Mouse (Mus musculus) myocyte (in vitro differentiated cells): ENCODE data around the gene Cacng8. TPM values are rescaled to one million over a fixed set of nuclear protein-coding genes. Genes with fewer than 3 reads are reported as not detected.

ENCODE experiments used
- H3K27me3 ChIP-seq: one replicate; pipeline ENCODE4 v1.6.1; 2011; ENCODE audit not compliant: control insufficient read depth, insufficient read depth, insufficient read length
- H3K36me3 ChIP-seq: one replicate; pipeline ENCODE4 v1.6.1; 2011; ENCODE audit not compliant: control insufficient read depth, insufficient read depth
- H3K4me2 ChIP-seq: one replicate; pipeline ENCODE4 v1.6.1; 2011; ENCODE audit warnings: low read depth, control low read depth
- H3K4me3 ChIP-seq: one replicate; pipeline ENCODE4 v1.5.1; 2011; ENCODE audit warnings: mild to moderate bottlenecking, control low read depth, moderate library complexity
- H3K79me2 ChIP-seq: one replicate; pipeline ENCODE4 v1.6.1; 2011; ENCODE audit not compliant: control insufficient read depth, insufficient read depth
- H3ac ChIP-seq: one replicate; pipeline ENCODE4 v1.6.1; 2011; ENCODE audit not compliant: control insufficient read depth, insufficient read length
- CEBPB ChIP-seq: IDR thresholded peaks from 2 replicates; pipeline ENCODE4 v1.6.1; 2011; ENCODE audit warnings: mild to moderate bottlenecking, moderate library complexity; ENCODE audit not compliant: poor library complexity, insufficient read depth, severe bottlenecking
- E2F4 ChIP-seq: IDR thresholded peaks from one replicate; pipeline ENCODE4 v1.6.1; 2011; ENCODE audit warnings: mild to moderate bottlenecking, control low read depth, moderate library complexity; ENCODE audit not compliant: insufficient read depth
- MAX ChIP-seq: IDR thresholded peaks from one replicate; pipeline ENCODE4 v1.6.1; 2011; ENCODE audit warnings: low read depth, mild to moderate bottlenecking, control low read depth
- MYOD1 ChIP-seq, 3 experiments: IDR thresholded peaks; one replicate each; pipeline ENCODE4 v1.6.1; 2011; ENCODE audit warnings: control low read depth in 2 of 3, low read depth in 2 of 3, mild to moderate bottlenecking in 2 of 3, moderate library complexity in 1 of 3; ENCODE audit not compliant: insufficient read length in 2 of 3, control insufficient read depth in 1 of 3
- MYOG ChIP-seq, 3 experiments: IDR thresholded peaks; one replicate each; pipeline ENCODE4 v1.6.1; 2011; ENCODE audit warnings: control low read depth in 2 of 3, low read depth in 2 of 3, mild to moderate bottlenecking in 2 of 3; ENCODE audit not compliant: insufficient read length in 2 of 3, control insufficient read depth in 1 of 3, insufficient read depth in 1 of 3
- POLR2A ChIP-seq: IDR thresholded peaks from one replicate; pipeline ENCODE4 v1.6.1; 2011; ENCODE audit warnings: low read depth, mild to moderate bottlenecking, control low read depth, moderate library complexity; ENCODE audit not compliant: insufficient read length
- POLR2AphosphoS2 ChIP-seq: IDR thresholded peaks from one replicate; pipeline ENCODE4 v1.6.1; 2011; ENCODE audit warnings: low read depth, control low read depth; ENCODE audit not compliant: insufficient read length
- REST ChIP-seq: IDR thresholded peaks from one replicate; pipeline ENCODE4 v1.6.1; 2011; ENCODE audit warnings: mild to moderate bottlenecking, control low read depth, moderate library complexity; ENCODE audit not compliant: insufficient read depth, insufficient read length
- SRF ChIP-seq: IDR thresholded peaks from one replicate; pipeline ENCODE4 v1.6.1; 2011; ENCODE audit warnings: low read depth; ENCODE audit not compliant: control insufficient read depth, insufficient read length
- TCF12 ChIP-seq: IDR thresholded peaks from one replicate; pipeline ENCODE4 v1.6.1; 2011; ENCODE audit warnings: mild to moderate bottlenecking, control low read depth; ENCODE audit not compliant: poor library complexity, insufficient read depth, severe bottlenecking
- TCF3 ChIP-seq: IDR thresholded peaks from one replicate; pipeline ENCODE4 v1.6.1; 2011; ENCODE audit warnings: low read depth, control low read depth; ENCODE audit not compliant: insufficient read length
- USF1 ChIP-seq: IDR thresholded peaks from one replicate; pipeline ENCODE4 v1.6.1; 2011; ENCODE audit warnings: low read depth, mild to moderate bottlenecking, control low read depth, moderate library complexity
- polyA plus RNA-seq: library from polyadenylated mRNA; unstranded; fragments of >200 nt; fragmentation: generic; extraction: Trizol; gene quantifications from one replicate; pipeline ENCODE4 v1.2.1, GENCODE M21; 2012; ENCODE audit warnings: missing spikeins

The Cacng8 gene
- polyA plus RNA-seq, 1 experiment: 0.18 TPM

- no peak overlapping the region for H3K4me2 ChIP-seq
- H3ac ChIP-seq: no peak overlapping the region
- no peaks in the 10 kb centered on the region for H3K27me3 ChIP-seq
- H3K79me2 ChIP-seq: no peaks in the 10 kb centered on the region
- H3K4me3 ChIP-seq: no peak overlapping the region
- TF ChIP-seq TCF12 (no peak), E2F4 (no peak), TCF3 (no peak)
- H3K36me3 ChIP-seq: no peaks in the 10 kb centered on the region
These were observed 41.6 kb downstream of the Cacng8 start for GRCm38 (mm10) chr7:3432066-3432465.

DNA sequence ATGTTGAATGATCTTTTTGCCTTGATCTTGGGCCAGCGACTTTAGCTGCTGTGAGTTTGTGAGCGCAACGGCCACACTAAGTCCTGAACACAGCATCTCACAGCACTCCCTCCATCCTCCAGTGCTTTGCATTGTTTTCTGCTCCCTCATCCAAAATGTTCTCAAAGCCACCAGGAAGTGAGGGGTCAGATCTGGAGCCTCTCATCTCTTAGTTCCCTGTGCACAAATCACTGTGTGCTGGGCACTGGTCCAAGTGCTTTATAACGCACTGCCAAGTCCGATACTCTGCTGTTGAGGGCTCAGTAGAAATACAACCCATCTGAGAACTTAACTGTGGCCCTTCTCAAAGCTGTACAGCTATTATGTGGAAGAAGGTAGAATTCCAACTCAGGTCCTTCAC is 47.5 kb downstream of the Cacng8 start:
- H3K36me3 ChIP-seq: no peaks in the 10 kb centered on the region
- H3K27me3 ChIP-seq: no peaks in the 10 kb centered on the region
- H3ac ChIP-seq: no peak overlapping the region
- no peak for TF ChIP-seq MYOG (IDR thresholded peaks at IDR 0.05; ENCODE audit: control insufficient read depth in 1 of 3, insufficient read depth in 1 of 3, insufficient read length in 2 of 3, low read depth in 2 of 3)
- TF ChIP-seq E2F4: no peak
- no peak for TF ChIP-seq TCF3
- TF ChIP-seq USF1: no peak
- TF ChIP-seq CEBPB: no peak
- TF ChIP-seq MAX: no peak
- TF ChIP-seq MYOD1 (IDR thresholded peaks at IDR 0.05; ENCODE audit: control insufficient read depth in 1 of 3, insufficient read length in 2 of 3, low read depth in 2 of 3): no peak
- TF ChIP-seq POLR2A: no peak
- TF ChIP-seq TCF12: no peak
- no peak for TF ChIP-seq REST
- no peak for TF ChIP-seq SRF
- TF ChIP-seq POLR2AphosphoS2: no peak
- H3K4me3 ChIP-seq: no peak overlapping the region
- no peaks in the 10 kb centered on the region for H3K79me2 ChIP-seq
- H3K4me2 ChIP-seq: no peak overlapping the region

DNA sequence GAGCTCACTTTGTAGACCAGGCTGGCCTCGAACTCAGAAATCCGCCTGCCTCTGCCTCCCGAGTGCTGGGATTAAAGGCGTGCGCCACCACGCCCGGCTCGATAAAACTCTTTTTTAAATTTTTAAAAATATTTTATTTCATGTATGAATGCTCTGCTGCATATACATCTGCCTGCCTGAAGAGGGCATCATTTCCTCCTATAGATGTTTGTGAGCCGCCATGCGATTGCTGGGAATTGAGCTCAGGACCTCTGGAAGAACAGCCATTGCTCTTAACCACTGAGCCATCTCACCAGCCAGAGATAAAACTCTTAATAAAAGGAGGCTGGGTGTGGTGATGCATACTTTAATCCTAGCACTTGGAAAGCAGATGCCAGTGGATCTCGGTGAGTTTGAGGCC is 49.5 kb downstream of the Cacng8 start:
- H3K4me2 ChIP-seq: no peak overlapping the region
- H3K4me3 ChIP-seq: no peak overlapping the region
- H3ac ChIP-seq: no peak overlapping the region
- H3K36me3 ChIP-seq: no peaks in the 10 kb centered on the region
- H3K27me3 ChIP-seq: no peaks in the 10 kb centered on the region
- TF ChIP-seq CEBPB (no peak), MYOG (IDR thresholded peaks at IDR 0.05; ENCODE audit: control insufficient read depth in 1 of 3, insufficient read depth in 1 of 3, insufficient read length in 2 of 3, low read depth in 2 of 3) (no peak), POLR2A (no peak), E2F4 (no peak), SRF (no peak), POLR2AphosphoS2 (no peak), USF1 (no peak), TCF12 (no peak), MYOD1 (IDR thresholded peaks at IDR 0.05; ENCODE audit: control insufficient read depth in 1 of 3, insufficient read length in 2 of 3, low read depth in 2 of 3) (no peak), MAX (no peak), TCF3 (no peak)
- no peaks in the 10 kb centered on the region for H3K79me2 ChIP-seq

- Histone ChIP-seq H3ac (no peak overlapping the region), H3K36me3 (no peaks in the 10 kb centered on the region), H3K4me2 (no peak overlapping the region), H3K27me3 (no peaks in the 10 kb centered on the region), H3K79me2 (no peaks in the 10 kb centered on the region), H3K4me3 (no peak overlapping the region)
- TF ChIP-seq POLR2A (no peak), MYOG (IDR thresholded peaks at IDR 0.05; ENCODE audit: control insufficient read depth in 1 of 3, insufficient read depth in 1 of 3, insufficient read length in 2 of 3, low read depth in 2 of 3) (no peak), USF1 (no peak), E2F4 (no peak), MYOD1 (IDR thresholded peaks at IDR 0.05; ENCODE audit: control insufficient read depth in 1 of 3, insufficient read length in 2 of 3, low read depth in 2 of 3) (no peak), REST (no peak), SRF (no peak), MAX (no peak), CEBPB (no peak), POLR2AphosphoS2 (no peak), TCF12 (no peak), TCF3 (no peak)
These were observed 50.0 kb downstream of the Cacng8 start for GRCm38 (mm10) chr7:3440526-3440925.

- Histone ChIP-seq H3K79me2 (no peaks in the 10 kb centered on the region), H3K4me2 (no peak overlapping the region), H3K27me3 (no peaks in the 10 kb centered on the region), H3ac (no peak overlapping the region), H3K4me3 (no peak overlapping the region), H3K36me3 (no peaks in the 10 kb centered on the region)
- TF ChIP-seq SRF (no peak), TCF12 (peak; percentile 62), MYOG (IDR thresholded peaks at IDR 0.05; ENCODE audit: control insufficient read depth in 1 of 3, insufficient read depth in 1 of 3, insufficient read length in 2 of 3, low read depth in 2 of 3) (peak in 2 of 3 experiments; percentile 8 to 84), MYOD1 (IDR thresholded peaks at IDR 0.05; ENCODE audit: control insufficient read depth in 1 of 3, insufficient read length in 2 of 3, low read depth in 2 of 3) (peak in 2 of 3 experiments; percentile 82 to 88)
These were observed 52.1 kb downstream of the Cacng8 start for GRCm38 (mm10) chr7:3442476-3443062.
